In genomic region chr2:42623627-42624026, GRCm38 (mm10) we compare ENCODE assay signal across 21 mouse cellular contexts. TPM values are rescaled to one million over a fixed set of nuclear protein-coding genes. Genes with fewer than 3 reads are reported as not detected.
"Had no signal": no experiment of that assay in that cellular context is flagged by ENCODE, and none has a peak within 500 bp of the region (broad histone marks: within the 10 kb centered on the region; RNA-seq: fewer than 3 reads in every experiment).

No protein-coding gene starts in this region.

- H3K4me2 ChIP-seq: intestine, embryonic 15.5 days; kidney, embryonic 15.5 days; limb, embryonic 12.5 days; limb, embryonic 15.5 days; liver, embryonic 12.5 days; liver, embryonic 15.5 days; lung, embryonic 15.5 days; midbrain, embryonic 12.5 days; stomach, embryonic 15.5 days had no signal

- H3K4me3 ChIP-seq: intestine, embryonic 15.5 days; kidney, embryonic 15.5 days; limb, embryonic 12.5 days; limb, embryonic 15.5 days; liver, embryonic 12.5 days; liver, embryonic 15.5 days; lung, embryonic 15.5 days; megakaryocyte, embryonic 14.5 days; midbrain, embryonic 12.5 days; stomach, embryonic 15.5 days had no signal

- H3K36me3 ChIP-seq: intestine, embryonic 15.5 days; kidney, embryonic 15.5 days; limb, embryonic 12.5 days; limb, embryonic 15.5 days; liver, embryonic 12.5 days; liver, embryonic 15.5 days; lung, embryonic 15.5 days; midbrain, embryonic 12.5 days; stomach, embryonic 15.5 days had no signal

- H3K4me1 ChIP-seq: intestine, embryonic 15.5 days; kidney, embryonic 15.5 days; limb, embryonic 12.5 days; limb, embryonic 15.5 days; liver, embryonic 12.5 days; liver, embryonic 15.5 days; lung, embryonic 15.5 days; megakaryocyte, embryonic 14.5 days; midbrain, embryonic 12.5 days; stomach, embryonic 15.5 days had no signal

- ATAC-seq: intestine, embryonic 15.5 days; liver, embryonic 12.5 days had no signal

- H3K27me3 ChIP-seq: intestine, embryonic 15.5 days; kidney, embryonic 15.5 days; limb, embryonic 12.5 days; limb, embryonic 15.5 days; liver, embryonic 12.5 days; liver, embryonic 15.5 days; lung, embryonic 15.5 days; megakaryocyte, embryonic 14.5 days; midbrain, embryonic 12.5 days; stomach, embryonic 15.5 days had no signal

- H3K27ac ChIP-seq: intestine, embryonic 15.5 days; kidney, embryonic 15.5 days; limb, embryonic 12.5 days; limb, embryonic 15.5 days; liver, embryonic 12.5 days; liver, embryonic 15.5 days; lung, embryonic 15.5 days; midbrain, embryonic 12.5 days; stomach, embryonic 15.5 days had no signal

- H3K9me3 ChIP-seq: intestine, embryonic 15.5 days; kidney, embryonic 15.5 days; limb, embryonic 12.5 days; limb, embryonic 15.5 days; liver, embryonic 12.5 days; liver, embryonic 15.5 days; lung, embryonic 15.5 days; megakaryocyte, embryonic 14.5 days; midbrain, embryonic 12.5 days; stomach, embryonic 15.5 days had no signal

- DNase-seq: kidney, adult 11 months; kidney, adult 8-10 months; kidney, postnatal 10 days; kidney, postnatal 36 days; left cerebral cortex, postnatal 4 days; lung, adult 18-20 months; lung, postnatal 10 days; lung, postnatal 36 days; right cerebral cortex, postnatal 14 days; right cerebral cortex, postnatal 4 days; thymus, postnatal 25 days had no signal

- H3K9ac ChIP-seq: intestine, embryonic 15.5 days; kidney, embryonic 15.5 days; limb, embryonic 12.5 days; limb, embryonic 15.5 days; liver, embryonic 12.5 days; liver, embryonic 15.5 days; lung, embryonic 15.5 days; midbrain, embryonic 12.5 days; stomach, embryonic 15.5 days had no signal

RNA-seq across cellular contexts. Expression of gene Lrp1b, which starts 29.8 kb away (rescaled TPM):
- polyA plus RNA-seq: liver, embryonic 12.5 days; liver, embryonic 15.5 days had no signal
